In the genomic region with DNA sequence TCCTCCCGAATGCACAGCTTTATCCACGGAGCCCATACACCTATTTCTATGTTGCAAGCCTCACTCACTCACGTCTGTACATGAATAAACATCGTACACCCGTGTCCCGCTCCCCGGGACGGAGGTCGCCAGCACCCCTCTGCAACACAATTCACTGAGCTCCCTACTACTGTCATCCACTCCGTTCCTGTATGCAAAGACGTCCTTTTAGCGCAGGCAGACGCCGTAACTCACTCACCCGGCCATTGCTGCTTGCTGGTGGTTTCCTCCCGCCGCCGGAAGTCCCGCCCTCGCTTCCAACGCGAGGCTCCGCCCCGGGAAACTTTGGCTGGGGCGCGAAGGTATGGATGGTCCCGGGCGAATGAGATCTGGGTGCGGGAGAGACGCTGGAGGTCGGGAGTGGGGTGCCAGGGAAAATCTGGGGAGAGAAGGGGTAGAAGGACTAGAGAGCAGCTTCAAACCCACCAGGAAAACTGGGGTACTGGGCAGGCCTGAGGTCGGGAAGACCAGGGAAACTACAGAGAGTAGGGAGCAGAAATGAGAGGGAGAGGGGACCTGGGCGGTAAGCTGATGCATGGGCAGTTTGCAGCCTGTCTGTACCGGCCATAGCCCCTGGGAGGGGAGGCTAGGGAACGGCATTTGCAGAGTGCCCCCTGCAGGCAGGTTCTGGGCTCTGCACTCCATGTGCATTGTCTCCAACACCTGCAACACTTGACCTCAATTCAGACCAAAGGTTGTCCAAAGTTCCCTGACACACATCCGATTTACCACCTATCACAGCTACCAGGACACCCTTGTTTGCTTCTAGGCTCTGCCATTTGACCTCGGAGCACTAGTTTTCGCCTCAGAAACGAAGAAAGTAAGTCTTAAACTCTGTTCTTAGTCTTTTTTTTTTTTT, we compare ENCODE assay signal across 8 mouse cellular contexts. TPM values are rescaled to one million over a fixed set of nuclear protein-coding genes. Genes with fewer than 3 reads are reported as not detected.
DNase-seq lines count a peak whose midpoint lies in the region; ATAC-seq and TF ChIP-seq lines count a peak whose summit lies in the region.

A gene (minus strand): TSS at position 284 of the 898 bp plus-strand sequence.

- peaks cover 1% of the 10 kb centered on the region for H3K4me1 ChIP-seq in ES-Bruce4 (ENCODE audit: control insufficient read depth, insufficient read depth, low read length)
- H3K4me1 ChIP-seq in forebrain, embryonic 13.5 days: peaks cover 17% of the 10 kb centered on the region
- peaks cover 19% of the 10 kb centered on the region for H3K4me1 ChIP-seq in liver, embryonic 16.5 days (ENCODE audit: control insufficient read depth, low read depth, low read length)
- H3K4me1 ChIP-seq in neural tube, embryonic 12.5 days: peaks cover 12% of the 10 kb centered on the region
- H3K4me1 ChIP-seq in stomach, postnatal 0 days (replicated peaks; ENCODE audit: control insufficient read depth, insufficient read depth): peaks cover 4% of the 10 kb centered on the region; the same call in 1 of the 2 replicates

- peak within 1 kb of the TSS; percentile 95 for H3K4me3 ChIP-seq in ES-Bruce4 (ENCODE audit: low read depth, low read length)
- peak within 1 kb of the TSS; percentile 68 for H3K4me3 ChIP-seq in forebrain, embryonic 13.5 days
- peak within 1 kb of the TSS; percentile 70 for H3K4me3 ChIP-seq in liver, embryonic 16.5 days (ENCODE audit: low read depth, low read length)
- peak within 1 kb of the TSS; percentile 64 for H3K4me3 ChIP-seq in neural tube, embryonic 12.5 days
- peak within 1 kb of the TSS; percentile 65 for H3K4me3 ChIP-seq in stomach, postnatal 0 days (ENCODE audit: low read depth, low read length)

- intact Hi-C loops in heart, postnatal 10 days (cut with DNase I): loop anchor here (5.0 kb wide), 2 partner anchors 80 to 205 kb away; no protein-coding TSS in a partner anchor

- under 1% methylated on average over 39 of the region's 39 CpGs for WGBS in forebrain, embryonic 13.5 days
- under 1% methylated on average over 39 of the region's 39 CpGs for WGBS in liver, embryonic 16.5 days (ENCODE audit: insufficient replicate concordance)
- WGBS in neural tube, embryonic 12.5 days: under 1% methylated on average over 39 of the region's 39 CpGs
- 3% methylated on average over 39 of the region's 39 CpGs for WGBS in stomach, postnatal 0 days

- TF ChIP-seq POLR2A in ES-Bruce4 (IDR thresholded peaks at IDR 0.05; ENCODE audit: insufficient read depth, low read length): peak; percentile 85

- peak within 1 kb of the TSS; percentile 57 for H3K9ac ChIP-seq in ES-Bruce4 (ENCODE audit: low read depth, poor library complexity, severe bottlenecking)
- peak within 1 kb of the TSS; percentile 84 for H3K9ac ChIP-seq in forebrain, embryonic 13.5 days
- peak within 1 kb of the TSS; percentile 83 for H3K9ac ChIP-seq in liver, embryonic 16.5 days (ENCODE audit: low read depth, low read length)
- H3K9ac ChIP-seq in neural tube, embryonic 12.5 days: peak within 1 kb of the TSS; percentile 79
- peak within 1 kb of the TSS; percentile 75 for H3K9ac ChIP-seq in stomach, postnatal 0 days (ENCODE audit: low read length)

- H3K27me3 ChIP-seq in ES-Bruce4 (ENCODE audit: control insufficient read depth, insufficient read depth, low read length, poor library complexity, severe bottlenecking): no peaks in the 10 kb centered on the region
- no peaks in the 10 kb centered on the region for H3K27me3 ChIP-seq in forebrain, embryonic 13.5 days
- no peaks in the 10 kb centered on the region for H3K27me3 ChIP-seq in liver, embryonic 16.5 days (ENCODE audit: control insufficient read depth, insufficient read depth, low read depth, low read length)
- H3K27me3 ChIP-seq in neural tube, embryonic 12.5 days (replicated peaks): no peaks in the 10 kb centered on the region
- H3K27me3 ChIP-seq in stomach, postnatal 0 days (ENCODE audit: control insufficient read depth, insufficient read depth, low read length): no peaks in the 10 kb centered on the region

- TF ChIP-seq EP300 in ES-Bruce4 (IDR thresholded peaks at IDR 0.05; ENCODE audit: insufficient read depth, low read depth, low read length): peak; percentile 79; the same call in 1 of the 2 replicates
- no peak for TF ChIP-seq EP300 in stomach, postnatal 0 days (optimal IDR thresholded peaks at IDR 0.05)

- peak within 1 kb of the TSS; percentile 85 for H3K27ac ChIP-seq in ES-Bruce4 (ENCODE audit: insufficient read depth, low read length)
- peak within 1 kb of the TSS; percentile 86 for H3K27ac ChIP-seq in forebrain, embryonic 13.5 days
- peak within 1 kb of the TSS; percentile 91 for H3K27ac ChIP-seq in liver, embryonic 16.5 days (ENCODE audit: low read length)
- H3K27ac ChIP-seq in neural tube, embryonic 12.5 days: peak within 1 kb of the TSS; percentile 54; the same call in 1 of the 2 replicates
- peak within 1 kb of the TSS; percentile 94 for H3K27ac ChIP-seq in stomach, postnatal 0 days (replicated peaks)

- H3K9me3 ChIP-seq in ES-Bruce4 (replicated peaks; ENCODE audit: control insufficient read depth, insufficient read depth, low read length, poor library complexity, severe bottlenecking): no peaks in the 10 kb centered on the region
- H3K9me3 ChIP-seq in forebrain, embryonic 13.5 days (replicated peaks): no peaks in the 10 kb centered on the region
- H3K9me3 ChIP-seq in liver, embryonic 16.5 days (replicated peaks; ENCODE audit: control insufficient read depth, low read length): no peaks in the 10 kb centered on the region
- no peaks in the 10 kb centered on the region for H3K9me3 ChIP-seq in neural tube, embryonic 12.5 days
- H3K9me3 ChIP-seq in stomach, postnatal 0 days (ENCODE audit: control insufficient read depth, low read length): no peaks in the 10 kb centered on the region

- peak; percentile 97 for TF ChIP-seq CTCF in ES-Bruce4 (IDR thresholded peaks at IDR 0.05; ENCODE audit: low read depth, low read length)
- peak; percentile 83 for TF ChIP-seq CTCF in stomach, postnatal 0 days (IDR thresholded peaks at IDR 0.05; ENCODE audit: low read depth)

- DNase-seq in heart, postnatal 10 days: peak; percentile 86 to 91
- DNase-seq in kidney, postnatal 4 days: peak; percentile 91 to 93
- DNase-seq in stomach, postnatal 0 days (ENCODE audit: low spot score): peak; percentile 86

- H3K4me2 ChIP-seq in forebrain, embryonic 13.5 days: peak within 1 kb of the TSS; percentile 90
- H3K4me2 ChIP-seq in liver, embryonic 16.5 days (ENCODE audit: low read depth, low read length): peak within 1 kb of the TSS; percentile 97
- H3K4me2 ChIP-seq in neural tube, embryonic 12.5 days (replicated peaks): peak within 1 kb of the TSS; percentile 85
- H3K4me2 ChIP-seq in stomach, postnatal 0 days (replicated peaks; ENCODE audit: low read depth): peak within 1 kb of the TSS; percentile 92

- H3K36me3 ChIP-seq in ES-Bruce4 (ENCODE audit: control insufficient read depth, insufficient read depth, low read length, poor library complexity, severe bottlenecking): no peaks in the 10 kb centered on the region
- H3K36me3 ChIP-seq in forebrain, embryonic 13.5 days (ENCODE audit: poor library complexity, severe bottlenecking): peaks cover 31% of the 10 kb centered on the region
- no peaks in the 10 kb centered on the region; the same call in 1 of the 2 replicates for H3K36me3 ChIP-seq in liver, embryonic 16.5 days (ENCODE audit: control insufficient read depth, insufficient read depth)
- H3K36me3 ChIP-seq in neural tube, embryonic 12.5 days: peaks cover 23% of the 10 kb centered on the region
- peaks cover 10% of the 10 kb centered on the region; the same call in 1 of the 2 replicates for H3K36me3 ChIP-seq in stomach, postnatal 0 days (ENCODE audit: control insufficient read depth, insufficient read depth, low read length)

- ATAC-seq in cerebellum, adult (ENCODE audit: insufficient number of reproducible peaks, low FRiP score, low TSS enrichment): peak; percentile 74; the same call in 1 of the 2 replicates
- peak; percentile 87 for ATAC-seq in forebrain, embryonic 13.5 days
- peak; percentile 83 for ATAC-seq in liver, embryonic 16.5 days (ENCODE audit: low read depth)
- ATAC-seq in neural tube, embryonic 12.5 days (ENCODE audit: low FRiP score, low read depth): peak; percentile 78
- ATAC-seq in stomach, postnatal 0 days (ENCODE audit: low FRiP score, low TSS enrichment): peak; percentile 76

RNA-seq across cellular contexts. Expression of the gene that starts here (rescaled TPM):
- 5.6 and 8.8 TPM in 2 replicates for polyA plus RNA-seq in ES-Bruce4 (2011; ENCODE audit: insufficient read depth, insufficient read length, low read depth, missing spikeins)
- 20.8 and 21.8 TPM in 2 replicates for polyA plus RNA-seq in forebrain, embryonic 13.5 days (2015; fragmentation: Nextera tagmentation; extraction: Ambion mirVana)
- 10 to 100 TPM in 1 of 2 experiments, 1 to 10 TPM in 1; 8.4 to 11.6 TPM for total RNA-seq in heart, postnatal 10 days (2021)
- polyA plus RNA-seq in liver, embryonic 16.5 days (2015; fragmentation: Nextera tagmentation; extraction: Ambion mirVana): 7.5 and 7.7 TPM in 2 replicates
- 18.1 and 18.6 TPM in 2 replicates for polyA plus RNA-seq in neural tube, embryonic 12.5 days (2016; fragmentation: Nextera tagmentation; extraction: Ambion mirVana)
- polyA plus RNA-seq in stomach, postnatal 0 days (2015; fragmentation: Nextera tagmentation; extraction: Ambion mirVana): 11.4 and 12.4 TPM in 2 replicates

Comparison
In these comparisons a context has a peak if more than half of its experiments do, and no peak if none do; other contexts are left out.
1. Peak in every context shown above with its lines: DNase-seq, ATAC-seq, H3K4me3 ChIP-seq and H3K27ac ChIP-seq.